Mouse (Mus musculus): ENCODE measurements around the gene Xab2.

The Xab2 gene

GRCm38 (mm10) chr8:3621199-3621970 lies at the start of gene Xab2, which contains the start of gene Pet100:
Xab2 (minus strand) TSS chr8:3621316.
Pet100 (plus strand) TSS chr8:3621548.
- DNase-seq: peak; percentile 98

- peak; percentile 30 for DNase-seq
Measured at GRCm38 (mm10) chr8:3670388-3670787, 49.3 kb upstream of the Xab2 start.

GRCm38 (mm10) chr8:3665507-3665906 lies 44.4 kb upstream of the Xab2 start, which contains the start of gene Mcemp1:
Mcemp1 (plus strand) TSS chr8:3665754.
- no peak for DNase-seq

GRCm38 (mm10) chr8:3664405-3664804 lies 43.3 kb upstream of the Xab2 start:
- no peak for DNase-seq

- DNase-seq: no peak
Measured at GRCm38 (mm10) chr8:3660889-3661288, 39.8 kb upstream of the Xab2 start.

- no peak for DNase-seq
Measured at GRCm38 (mm10) chr8:3656725-3657381, 35.7 kb upstream of the Xab2 start.

- DNase-seq: no peak
Measured at GRCm38 (mm10) chr8:3655526-3655925, 34.4 kb upstream of the Xab2 start, which contains the start of gene Retn. Retn (plus strand) TSS chr8:3655770.

- DNase-seq: no peak
Measured at GRCm38 (mm10) chr8:3654726-3655508, 33.8 kb upstream of the Xab2 start.

- no peak for DNase-seq
Measured at GRCm38 (mm10) chr8:3652845-3653244, 31.7 kb upstream of the Xab2 start.

- no peak for DNase-seq
Measured at GRCm38 (mm10) chr8:3648990-3649389, 27.9 kb upstream of the Xab2 start.

GRCm38 (mm10) chr8:3648268-3648667 lies 27.2 kb upstream of the Xab2 start:
- no peak for DNase-seq

GRCm38 (mm10) chr8:3647561-3647960 lies 26.4 kb upstream of the Xab2 start:
- no peak for DNase-seq

- DNase-seq: no peak
Measured at GRCm38 (mm10) chr8:3646824-3647531, 25.9 kb upstream of the Xab2 start.

- peak; percentile 74 for DNase-seq
Measured at GRCm38 (mm10) chr8:3645804-3646203, 24.7 kb upstream of the Xab2 start.

GRCm38 (mm10) chr8:3631478-3631875 lies 10.4 kb upstream of the Xab2 start:
- peak; percentile 68 for DNase-seq

GRCm38 (mm10) chr8:3630647-3631477 lies 9.7 kb upstream of the Xab2 start, which contains the start of gene Stxbp2:
Stxbp2 (plus strand) TSS chr8:3630955.
- DNase-seq: peak; percentile 90

GRCm38 (mm10) chr8:3628014-3628413 lies 6.9 kb upstream of the Xab2 start:
- no peak for DNase-seq

GRCm38 (mm10) chr8:3626971-3627370 lies 5.9 kb upstream of the Xab2 start:
- no peak for DNase-seq

- no peak for DNase-seq
Measured at GRCm38 (mm10) chr8:3625445-3625844, 4.3 kb upstream of the Xab2 start, which contains the start of gene Pcp2. Pcp2 (minus strand) TSS chr8:3625545.

- no peak for DNase-seq
Measured at GRCm38 (mm10) chr8:3622119-3622518, 1.0 kb upstream of the Xab2 start.

- DNase-seq: no peak
Measured at GRCm38 (mm10) chr8:3609816-3610150, 11.3 kb downstream of the Xab2 start.
